Mouse (Mus musculus) WW6 (cell line): ENCODE results near the gene Sptbn4.
A peak's percentile ranks its signal among the peaks of the same experiment; 100 is the strongest.
"Not testable (repeated sequence)": the region's sequence is repeated elsewhere in the genome, so short reads cannot be mapped to it uniquely, and the experiment has no call there.

ENCODE experiments used
- DNase-seq: peaks from one replicate; pipeline ENCODE4 v3.0.0-alpha.2; 2013; ENCODE audit warnings: low read depth, low spot score

Sptbn4 gene

GRCm38 (mm10) chr7:27447419-27448286, at the start of gene Sptbn4, which contains the start of gene Blvrb:
Sptbn4 (minus strand) TSS chr7:27447686.
Blvrb (plus strand) TSS chr7:27447978.
- DNase-seq: peak; percentile 100

DNA sequence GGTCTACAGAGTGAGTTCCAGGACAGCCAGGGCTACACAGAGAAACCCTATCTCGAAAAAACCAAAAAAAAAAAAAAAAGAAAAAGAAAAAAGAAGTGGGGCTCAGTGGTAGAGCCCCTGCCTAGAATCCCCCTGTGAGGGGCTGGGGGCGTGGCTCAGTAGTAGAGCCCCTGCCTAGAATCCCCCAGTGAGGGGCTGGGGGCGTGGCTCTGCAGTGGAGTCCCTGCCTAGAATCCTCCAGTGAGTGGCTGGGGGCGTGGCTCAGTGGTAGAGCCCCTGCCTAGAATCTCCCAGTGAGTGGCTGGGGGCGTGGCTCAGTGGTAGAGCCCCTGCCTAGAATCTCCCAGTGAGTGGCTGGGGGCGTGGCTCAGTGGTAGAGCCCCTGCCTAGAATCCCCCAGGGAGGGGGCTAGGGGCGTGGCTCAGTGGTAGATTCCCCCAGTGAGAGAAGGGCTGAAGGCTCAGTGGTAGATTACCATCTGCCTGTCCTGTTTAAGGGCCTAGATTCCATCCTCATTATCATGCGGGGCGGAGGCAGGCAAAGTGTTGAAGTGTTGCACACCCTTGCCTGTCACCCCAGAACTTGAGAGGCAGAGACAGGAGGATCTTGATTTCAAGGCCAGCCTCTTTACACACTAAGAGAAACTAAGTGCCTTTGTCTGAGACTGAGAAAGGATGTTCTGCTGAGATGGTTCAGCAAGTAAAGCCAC, 47.3 kb upstream of the Sptbn4 start:
- not testable (repeated sequence) for DNase-seq

GRCm38 (mm10) chr7:27493450-27493849, 46.0 kb upstream of the Sptbn4 start:
- DNase-seq: no peak

DNA sequence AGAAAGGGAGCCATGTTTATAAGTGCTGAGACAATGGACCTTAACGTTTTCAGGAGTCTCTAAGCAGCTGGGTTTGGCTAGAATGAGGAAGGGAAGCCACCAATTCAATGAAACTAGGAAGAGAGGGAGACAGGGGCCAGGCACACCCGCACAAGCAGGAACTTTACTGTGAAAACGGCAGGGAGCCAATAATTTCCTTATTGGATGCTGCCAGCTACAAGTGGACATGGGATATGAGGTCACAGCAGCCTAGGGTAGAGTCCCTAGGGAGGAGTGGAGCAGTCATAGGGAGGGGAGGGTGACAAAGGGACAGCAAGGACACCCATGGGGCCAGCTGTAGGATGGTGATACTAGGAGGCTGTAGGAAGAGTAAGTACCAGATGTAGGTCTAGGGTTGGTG, 45.5 kb upstream of the Sptbn4 start:
- DNase-seq: no peak

- DNase-seq: no peak
These were observed 44.4 kb upstream of the Sptbn4 start for GRCm38 (mm10) chr7:27491856-27492255.

DNA sequence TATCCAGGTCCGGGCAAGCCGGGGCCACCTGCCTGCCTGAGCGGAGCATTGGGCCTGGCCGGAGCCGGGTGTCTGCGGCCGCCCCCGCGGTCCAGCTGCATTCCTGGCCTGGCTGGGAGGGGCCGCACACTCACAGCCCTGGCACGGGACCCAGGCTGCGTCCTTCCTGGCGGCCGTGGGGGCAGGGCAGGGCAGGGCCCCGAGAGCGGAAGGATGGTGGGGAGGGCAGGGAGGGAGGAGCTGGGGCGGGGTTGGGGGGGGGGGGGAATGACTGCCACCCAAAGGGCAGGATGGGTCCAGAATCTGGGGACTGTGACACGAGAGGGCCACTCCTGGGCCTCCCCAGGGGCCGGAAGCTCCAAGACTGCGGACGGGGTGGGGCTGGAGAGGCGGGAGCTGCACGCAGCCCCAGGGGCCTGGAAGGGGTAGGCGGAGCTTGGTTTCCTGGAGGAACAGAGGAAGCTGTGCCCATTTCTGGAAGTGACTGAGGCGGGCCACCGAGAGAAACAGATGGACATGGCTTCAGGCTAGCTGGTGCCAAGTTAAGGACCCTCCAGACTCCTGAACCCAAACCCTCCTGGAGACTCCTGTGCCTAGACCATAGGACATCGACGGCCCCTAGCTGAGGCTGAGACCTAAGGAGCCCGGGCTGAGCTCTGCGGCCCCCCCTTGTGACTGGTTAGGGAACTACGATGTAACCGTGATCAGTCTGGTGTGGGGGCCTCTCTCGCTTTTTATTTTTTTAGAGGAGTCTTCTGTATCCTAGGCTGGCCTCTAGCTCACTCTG, 43.2 kb upstream of the Sptbn4 start:
- DNase-seq: no peak

- DNase-seq: no peak
These were observed 42.7 kb upstream of the Sptbn4 start for GRCm38 (mm10) chr7:27490227-27490542.

DNA sequence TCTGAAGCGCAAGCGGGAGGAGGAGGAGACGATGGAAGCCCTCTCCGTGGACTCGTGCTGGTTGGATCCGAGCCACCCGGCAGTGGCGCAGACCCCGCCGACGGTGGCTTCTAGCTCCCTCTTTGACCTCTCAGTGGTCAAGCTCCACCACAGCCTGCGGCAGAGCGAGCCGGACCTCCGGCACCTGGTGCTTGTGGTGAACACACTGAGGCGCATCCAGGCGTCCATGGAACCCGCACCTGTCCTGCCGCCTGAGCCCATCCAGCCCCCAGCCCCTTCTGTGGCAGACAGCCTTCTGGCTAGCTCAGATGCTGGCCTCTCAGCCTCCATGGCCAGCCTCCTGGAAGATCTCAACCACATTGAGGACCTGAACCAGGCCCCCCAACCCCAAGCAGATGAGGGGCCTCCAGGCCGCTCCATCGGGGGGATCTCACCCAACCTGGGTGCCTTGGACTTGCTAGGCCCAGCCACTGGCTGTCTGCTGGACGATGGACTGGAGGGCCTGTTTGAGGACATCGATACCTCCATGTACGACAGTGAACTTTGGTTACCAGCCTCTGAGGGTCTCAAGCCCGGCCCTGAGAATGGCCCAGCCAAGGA, 41.9 kb upstream of the Sptbn4 start:
- no peak for DNase-seq

- DNase-seq: no peak
These were observed 40.3 kb upstream of the Sptbn4 start for GRCm38 (mm10) chr7:27487740-27488268.

DNA sequence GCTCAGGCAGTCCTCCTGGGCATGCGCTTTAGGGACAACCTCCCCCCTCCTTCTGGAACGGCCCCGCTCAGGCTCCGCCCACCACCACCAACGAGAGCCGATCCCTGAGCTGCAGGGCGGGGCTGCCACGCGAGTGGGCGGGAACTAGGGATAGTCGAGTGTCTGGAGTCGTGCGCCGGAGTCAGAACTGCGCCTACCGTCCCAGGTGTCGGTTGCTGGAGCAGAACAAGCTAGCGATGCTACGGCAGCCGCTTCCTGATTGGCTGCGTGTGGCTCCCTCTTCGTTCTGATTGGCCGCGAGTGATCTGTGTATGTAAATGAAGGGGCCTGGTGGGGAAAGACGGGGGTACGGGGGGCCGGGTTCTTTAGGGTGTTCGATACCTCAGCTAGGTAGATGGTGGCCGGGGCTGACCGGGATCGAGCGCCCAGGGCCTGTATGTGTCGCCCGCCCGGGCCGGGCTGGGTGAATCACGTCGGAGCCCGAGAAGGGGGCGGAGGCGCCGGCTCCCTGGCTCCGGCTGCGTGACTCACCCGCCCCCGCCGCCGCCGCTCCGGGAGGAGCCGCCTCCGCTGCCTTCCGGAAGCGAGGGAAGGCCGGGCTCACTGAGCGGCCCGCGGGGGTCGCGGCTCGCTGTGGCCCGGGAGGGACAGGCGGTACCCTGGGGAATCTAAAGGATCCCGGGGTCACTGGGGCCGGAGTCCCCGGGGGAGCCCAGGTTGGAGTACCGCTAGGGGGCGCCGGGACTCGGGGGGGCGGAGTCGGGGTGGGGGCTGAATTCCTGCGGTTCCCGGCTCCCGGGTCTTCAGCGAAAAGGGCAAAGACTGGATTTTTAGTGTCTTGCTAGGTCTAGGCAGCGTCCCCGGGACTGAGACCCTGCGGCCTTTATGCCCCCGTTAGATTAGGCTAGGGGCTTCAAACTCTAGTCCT, 39.5 kb upstream of the Sptbn4 start, which contains the start of gene Sertad1:
Gene Sertad1, plus strand, starts transcription at position 141 of the 928 bp plus-strand sequence.
- peak; percentile 96 for DNase-seq

- no peak for DNase-seq
These were observed 38.8 kb upstream of the Sptbn4 start for GRCm38 (mm10) chr7:27486102-27486769.

- no peak for DNase-seq
These were observed 36.4 kb upstream of the Sptbn4 start for GRCm38 (mm10) chr7:27483860-27484259.

DNA sequence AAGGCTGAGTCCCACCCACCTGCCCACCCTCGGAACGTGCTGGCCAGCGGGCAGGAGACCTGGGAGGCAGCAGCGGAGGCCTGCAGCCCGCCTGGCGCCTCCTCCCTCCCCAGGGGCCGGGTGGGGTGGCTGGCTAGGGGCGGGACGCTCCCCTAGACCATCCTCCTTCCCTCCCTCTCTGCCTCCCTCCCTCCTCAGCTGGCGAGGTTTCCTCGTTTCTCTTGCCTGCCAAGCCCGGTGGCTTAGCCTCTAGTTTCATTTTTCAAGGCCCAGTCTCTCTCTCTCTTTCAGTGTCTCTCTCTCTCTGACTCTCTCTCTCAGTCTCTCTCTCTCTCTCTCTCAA, 34.1 kb upstream of the Sptbn4 start:
- no peak for DNase-seq

GRCm38 (mm10) chr7:27480927-27481626, 33.6 kb upstream of the Sptbn4 start:
- no peak for DNase-seq

- DNase-seq: no peak
These were observed 33.0 kb upstream of the Sptbn4 start for GRCm38 (mm10) chr7:27480506-27480905.

GRCm38 (mm10) chr7:27479750-27480149, 32.3 kb upstream of the Sptbn4 start:
- no peak for DNase-seq

DNA sequence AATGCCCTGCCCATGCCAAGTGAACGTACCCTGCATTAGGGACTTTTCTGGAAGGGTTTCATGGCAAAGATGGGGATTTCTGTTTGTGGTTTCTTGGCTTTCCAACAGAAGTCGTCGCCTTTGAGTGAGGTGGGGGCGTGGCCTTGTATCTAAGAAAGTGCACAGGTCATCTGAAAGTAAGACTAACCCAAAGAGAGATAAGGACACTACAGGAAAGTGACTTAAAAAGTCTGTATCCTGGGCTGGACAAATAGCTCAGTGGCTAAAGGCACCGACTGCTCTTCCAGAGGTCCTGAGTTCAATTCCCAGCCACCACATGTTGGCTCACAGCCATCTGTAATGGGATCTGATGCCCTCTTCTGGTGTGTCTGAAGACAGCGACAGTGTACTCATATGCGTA, 31.1 kb upstream of the Sptbn4 start:
- no peak for DNase-seq

GRCm38 (mm10) chr7:27476098-27476635, 28.7 kb upstream of the Sptbn4 start:
- no peak for DNase-seq

GRCm38 (mm10) chr7:27475596-27475995, 28.1 kb upstream of the Sptbn4 start:
- DNase-seq: no peak
